Mouse (Mus musculus): ENCODE results near the gene Zfp607b. TPM values are rescaled to one million over a fixed set of nuclear protein-coding genes. Genes with fewer than 3 reads are reported as not detected.

Zfp607b gene
- total RNA-seq, 2 experiments from 2014 or later: 10.0 TPM

- peak in 1 of 2 experiments; percentile 30 for DNase-seq (ENCODE audit: low spot score in 2 of 2)
- no peak overlapping the region for H3K27ac ChIP-seq
- no peak overlapping the region for H3K4me3 ChIP-seq
- peak; percentile 55 for TF ChIP-seq CTCF (conservative IDR thresholded peaks at IDR 0.05)
These were observed 30.2 kb upstream of the Zfp607b start for GRCm38 (mm10) chr7:27658712-27659663.

- no peak for TF ChIP-seq CTCF (conservative IDR thresholded peaks at IDR 0.05)
- DNase-seq (ENCODE audit: low spot score in 2 of 2): no peak
- Histone ChIP-seq H3K27ac (no peak overlapping the region), H3K4me3 (no peak overlapping the region)
These were observed 27.1 kb upstream of the Zfp607b start for GRCm38 (mm10) chr7:27662038-27662437.

- Histone ChIP-seq H3K27ac (peak overlapping the region; percentile 96), H3K4me3 (peak overlapping the region; percentile 86)
- no peak for TF ChIP-seq CTCF (conservative IDR thresholded peaks at IDR 0.05)
- DNase-seq (ENCODE audit: low spot score in 2 of 2): no peak
These were observed 16.0 kb upstream of the Zfp607b start for GRCm38 (mm10) chr7:27673064-27673574.

GRCm38 (mm10) chr7:27673575-27674131, 15.5 kb upstream of the Zfp607b start:
- no peak for TF ChIP-seq CTCF (conservative IDR thresholded peaks at IDR 0.05)
- DNase-seq (ENCODE audit: low spot score in 2 of 2): no peak
- Histone ChIP-seq H3K4me3 (peak overlapping the region; percentile 86), H3K27ac (peak overlapping the region; percentile 96)

GRCm38 (mm10) chr7:27674195-27674521, 15.0 kb upstream of the Zfp607b start:
- Histone ChIP-seq H3K4me3 (peak overlapping the region; percentile 86), H3K27ac (peak overlapping the region; percentile 96)
- DNase-seq (ENCODE audit: low spot score in 2 of 2): no peak
- TF ChIP-seq CTCF (conservative IDR thresholded peaks at IDR 0.05): no peak

- peak; percentile 94 to 95 for DNase-seq (ENCODE audit: low spot score in 2 of 2)
- Histone ChIP-seq H3K27ac (peak within 1 kb of the TSS; percentile 96), H3K4me3 (peak within 1 kb of the TSS; percentile 86)
- TF ChIP-seq CTCF (conservative IDR thresholded peaks at IDR 0.05): no peak
These were observed 14.5 kb upstream of the Zfp607b start, which contains the start of gene Map3k10 for GRCm38 (mm10) chr7:27674522-27675221. Gene Map3k10 (minus strand): TSS chr7:27674598.

GRCm38 (mm10) chr7:27675222-27675612, 13.9 kb upstream of the Zfp607b start:
- no peak for TF ChIP-seq CTCF (conservative IDR thresholded peaks at IDR 0.05)
- DNase-seq (ENCODE audit: low spot score in 2 of 2): no peak
- Histone ChIP-seq H3K4me3 (peak overlapping the region; percentile 86), H3K27ac (peak overlapping the region; percentile 96; the same call in 1 of the 2 replicates)

- H3K27ac ChIP-seq: no peak overlapping the region
- no peak overlapping the region for H3K4me3 ChIP-seq
- DNase-seq (ENCODE audit: low spot score in 2 of 2): no peak
- TF ChIP-seq CTCF (conservative IDR thresholded peaks at IDR 0.05): no peak
These were observed 5.9 kb upstream of the Zfp607b start for GRCm38 (mm10) chr7:27683218-27683617.

GRCm38 (mm10) chr7:27685220-27685619, 3.9 kb upstream of the Zfp607b start:
- no peak for TF ChIP-seq CTCF (conservative IDR thresholded peaks at IDR 0.05)
- H3K4me3 ChIP-seq: peak overlapping the region; percentile 27; the same call in 1 of the 2 replicates
- DNase-seq (ENCODE audit: low spot score in 2 of 2): no peak
- H3K27ac ChIP-seq: no peak overlapping the region

- H3K4me3 ChIP-seq: peak overlapping the region; percentile 27; the same call in 1 of the 2 replicates
- H3K27ac ChIP-seq: no peak overlapping the region
- DNase-seq (ENCODE audit: low spot score in 2 of 2): no peak
- peak; percentile 83 for TF ChIP-seq CTCF (conservative IDR thresholded peaks at IDR 0.05)
These were observed 3.5 kb upstream of the Zfp607b start for GRCm38 (mm10) chr7:27685681-27686080.

- no peak overlapping the region for H3K4me3 ChIP-seq
- no peak overlapping the region for H3K27ac ChIP-seq
- TF ChIP-seq CTCF (conservative IDR thresholded peaks at IDR 0.05): no peak
- no peak for DNase-seq (ENCODE audit: low spot score in 2 of 2)
These were observed 2.1 kb upstream of the Zfp607b start for GRCm38 (mm10) chr7:27687043-27687442.

GRCm38 (mm10) chr7:27687836-27688235, 1.3 kb upstream of the Zfp607b start:
- TF ChIP-seq CTCF (conservative IDR thresholded peaks at IDR 0.05): no peak
- H3K4me3 ChIP-seq: no peak overlapping the region
- no peak overlapping the region for H3K27ac ChIP-seq

More at GRCm38 (mm10) chr7:27687836-27688235, 1.3 kb upstream of the Zfp607b start:
- no peak for DNase-seq (ENCODE audit: low spot score in 2 of 2)

Measured in layer of hippocampus, adult 2 months (tissue).